ENCODE assay signal across 8 mouse cellular contexts in the genomic region with DNA sequence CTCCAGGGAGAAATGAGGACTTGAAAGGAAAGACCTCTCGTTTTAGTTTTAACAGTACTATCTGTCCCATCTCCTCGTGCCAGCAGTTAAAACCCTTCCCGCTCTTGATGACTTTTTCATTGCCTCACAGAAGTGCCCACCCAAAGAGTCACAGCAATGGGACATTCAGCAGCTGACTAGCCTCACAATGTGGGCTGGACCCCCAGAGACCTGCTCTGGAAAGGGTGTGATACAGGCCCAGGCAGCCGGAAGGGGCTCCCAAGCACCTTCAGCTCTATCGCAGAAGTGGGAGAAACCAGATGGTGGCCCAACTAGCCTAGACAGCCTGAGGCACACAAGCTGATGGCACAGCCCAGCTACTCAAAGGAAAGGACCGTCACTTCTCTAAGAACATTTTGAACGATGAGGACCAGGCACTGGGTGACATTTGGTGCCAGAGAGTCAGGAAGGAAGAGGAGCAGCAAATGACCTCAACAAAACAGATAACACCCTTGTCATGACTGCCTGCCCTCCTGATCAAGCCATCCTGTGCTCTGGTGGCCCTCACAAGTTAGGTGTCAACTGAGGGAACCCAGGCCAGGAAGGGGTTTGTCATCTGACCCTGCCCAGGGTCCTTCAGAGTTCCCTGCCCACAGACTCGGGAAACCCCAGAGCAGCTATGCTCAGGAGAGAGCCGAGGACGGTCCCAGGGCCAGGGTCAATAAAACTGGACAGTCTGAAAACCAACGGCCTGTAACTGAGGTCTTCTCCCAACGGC. TPM values are rescaled to one million over a fixed set of nuclear protein-coding genes. Genes with fewer than 3 reads are reported as not detected.
DNase-seq lines count a peak whose midpoint lies in the region; ATAC-seq and TF ChIP-seq lines count a peak whose summit lies in the region.

No protein-coding gene starts in this region.

- H3K27ac ChIP-seq in heart, embryonic 13.5 days (replicated peaks): peak overlapping the region; percentile 91
- no peak overlapping the region for H3K27ac ChIP-seq in hindbrain, postnatal 0 days

- no peak for DNase-seq in heart, adult 18-20 months
- DNase-seq in adrenal gland, postnatal 36 days: peak; percentile 54 to 66
- no peak for DNase-seq in hindbrain, postnatal 0 days (ENCODE audit: low spot score)
- DNase-seq in lung, postnatal 36 days: peak; percentile 56
- no peak for DNase-seq in left cerebral cortex, postnatal 36 days (ENCODE audit: low spot score in 2 of 2)
- DNase-seq in layer of hippocampus, adult 9-10 months (ENCODE audit: low spot score): no peak
- DNase-seq in cerebellum, adult 18-20 months: no peak

- H3K27me3 ChIP-seq in heart, embryonic 13.5 days (replicated peaks): peaks cover 2% of the 10 kb centered on the region; the same call in 1 of the 2 replicates
- H3K27me3 ChIP-seq in hindbrain, postnatal 0 days (ENCODE audit: insufficient read depth, low read length): no peaks in the 10 kb centered on the region

- peak overlapping the region; percentile 90 for H3K4me3 ChIP-seq in heart, embryonic 13.5 days
- peak overlapping the region; percentile 80 for H3K4me3 ChIP-seq in hindbrain, postnatal 0 days (ENCODE audit: low read length)

- 20% methylated on average over 12 of the region's 12 CpGs for WGBS in heart, embryonic 13.5 days
- 39% methylated on average over 12 of the region's 12 CpGs for WGBS in hindbrain, postnatal 0 days

- H3K9me3 ChIP-seq in heart, embryonic 13.5 days: no peaks in the 10 kb centered on the region
- H3K9me3 ChIP-seq in hindbrain, postnatal 0 days (ENCODE audit: low read length): no peaks in the 10 kb centered on the region

- intact Hi-C loops in left cerebral cortex, postnatal 36 days (cut with DNase I): no loop called here

- peaks cover 70% of the 10 kb centered on the region for H3K4me1 ChIP-seq in heart, embryonic 13.5 days
- H3K4me1 ChIP-seq in hindbrain, postnatal 0 days (ENCODE audit: insufficient read depth, low read length): peaks cover 32% of the 10 kb centered on the region

- peak overlapping the region; percentile 93 for H3K9ac ChIP-seq in heart, embryonic 13.5 days
- H3K9ac ChIP-seq in hindbrain, postnatal 0 days (replicated peaks; ENCODE audit: low read length): 0 out of 2 replicates have a peak overlapping the region, but pooled peaks have one; percentile 68

- TF ChIP-seq CTCF in hindbrain, postnatal 0 days (IDR thresholded peaks at IDR 0.05; ENCODE audit: low read depth): no peak

- peak overlapping the region; percentile 98 for H3K4me2 ChIP-seq in heart, embryonic 13.5 days
- H3K4me2 ChIP-seq in hindbrain, postnatal 0 days (ENCODE audit: low read depth, low read length): peak overlapping the region; percentile 89

- H3K36me3 ChIP-seq in heart, embryonic 13.5 days: no peaks in the 10 kb centered on the region
- no peaks in the 10 kb centered on the region for H3K36me3 ChIP-seq in hindbrain, postnatal 0 days (ENCODE audit: insufficient read depth, low read length)

- no peak for ATAC-seq in heart, embryonic 13.5 days (ENCODE audit: extremely low read depth, insufficient number of reproducible peaks, low FRiP score, low TSS enrichment)
- no peak for ATAC-seq in hindbrain, postnatal 0 days

RNA-seq across cellular contexts. Expression of a gene that starts 2.3 kb away (rescaled TPM):
- polyA plus RNA-seq in heart, embryonic 13.5 days (2015; fragmentation: Nextera tagmentation; extraction: Ambion mirVana): 13.3 and 14.7 TPM in 2 replicates
- total RNA-seq in heart, adult 18-20 months (2021): 10 to 100 TPM; 21.3 to 21.6 TPM
- total RNA-seq in adrenal gland, postnatal 36 days (2021): 10 to 100 TPM; 33.7 to 34.8 TPM
- total RNA-seq in hindbrain, postnatal 0 days (2014; rRNA removed): 24.7 and 31.0 TPM in 2 replicates
- polyA plus RNA-seq in hindbrain, postnatal 0 days (2015; fragmentation: Nextera tagmentation; extraction: Ambion mirVana): 6.5 and 6.6 TPM in 2 replicates
- 10 to 100 TPM; 22.0 to 22.5 TPM for total RNA-seq in left cerebral cortex, postnatal 36 days (2021)

RNA-seq across cellular contexts. Expression of a gene that starts 13.6 kb away (rescaled TPM):
- 14.9 and 17.2 TPM in 2 replicates for polyA plus RNA-seq in heart, embryonic 13.5 days (2015; fragmentation: Nextera tagmentation; extraction: Ambion mirVana)
- 1 to 10 TPM; 6.4 to 8.3 TPM for total RNA-seq in heart, adult 18-20 months (2021)
- 1 to 10 TPM; 5.5 to 7.0 TPM for total RNA-seq in adrenal gland, postnatal 36 days (2021)
- 48.9 and 52.5 TPM in 2 replicates for total RNA-seq in hindbrain, postnatal 0 days (2014; rRNA removed)
- polyA plus RNA-seq in hindbrain, postnatal 0 days (2015; fragmentation: Nextera tagmentation; extraction: Ambion mirVana): 28.0 and 28.3 TPM in 2 replicates
- total RNA-seq in left cerebral cortex, postnatal 36 days (2021): 10 to 100 TPM in 1 of 2 experiments, 1 to 10 TPM in 1; 9.1 to 11.4 TPM

Comparison
In these comparisons a context has a peak if more than half of its experiments do, and no peak if none do; other contexts are left out.
1. DNase-seq: peak in adrenal gland, postnatal 36 days (2 of 2) and lung, postnatal 36 days (single experiment); none in heart, adult 18-20 months (0 of 2), hindbrain, postnatal 0 days (single experiment), left cerebral cortex, postnatal 36 days (0 of 2), layer of hippocampus, adult 9-10 months (single experiment) and cerebellum, adult 18-20 months (0 of 2).